Mouse (Mus musculus) kidney, postnatal 4 days (tissue): Measurements from ENCODE around the gene Micall1.
A peak's percentile ranks its signal among the peaks of the same experiment; 100 is the strongest.

Source experiments
- DNase-seq, 2 experiments: peaks; one replicate each; pipeline ENCODE4 v3.0.0; 2021; ENCODE audit warnings: mixed read lengths in 2 of 2

Micall1 gene

GRCm38 (mm10) chr15:79133191-79133661, 24.5 kb downstream of the Micall1 start:
- DNase-seq = peak; percentile 50 to 63

GRCm38 (mm10) chr15:79134496-79135270, 26.0 kb downstream of the Micall1 start:
- no peak for DNase-seq

DNA sequence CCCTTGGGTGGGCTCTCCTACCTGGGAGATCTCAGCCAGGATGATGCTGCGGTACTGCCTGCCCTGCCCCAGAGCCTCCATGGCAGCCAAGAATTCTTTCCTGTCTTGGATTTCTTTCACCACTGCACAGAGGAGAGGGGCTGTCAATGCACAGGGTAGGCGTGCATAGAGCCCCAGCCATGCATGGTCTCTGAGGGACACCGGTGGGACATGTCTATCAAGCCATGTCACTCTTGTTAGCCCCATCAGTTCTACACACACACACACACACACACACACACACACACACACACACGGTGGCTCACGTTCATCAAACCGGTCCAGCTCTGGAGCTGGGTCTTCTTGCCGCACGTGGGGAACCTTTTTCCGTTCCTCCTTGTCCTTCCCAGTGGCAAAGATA, 26.6 kb downstream of the Micall1 start:
- DNase-seq = no peak

DNA sequence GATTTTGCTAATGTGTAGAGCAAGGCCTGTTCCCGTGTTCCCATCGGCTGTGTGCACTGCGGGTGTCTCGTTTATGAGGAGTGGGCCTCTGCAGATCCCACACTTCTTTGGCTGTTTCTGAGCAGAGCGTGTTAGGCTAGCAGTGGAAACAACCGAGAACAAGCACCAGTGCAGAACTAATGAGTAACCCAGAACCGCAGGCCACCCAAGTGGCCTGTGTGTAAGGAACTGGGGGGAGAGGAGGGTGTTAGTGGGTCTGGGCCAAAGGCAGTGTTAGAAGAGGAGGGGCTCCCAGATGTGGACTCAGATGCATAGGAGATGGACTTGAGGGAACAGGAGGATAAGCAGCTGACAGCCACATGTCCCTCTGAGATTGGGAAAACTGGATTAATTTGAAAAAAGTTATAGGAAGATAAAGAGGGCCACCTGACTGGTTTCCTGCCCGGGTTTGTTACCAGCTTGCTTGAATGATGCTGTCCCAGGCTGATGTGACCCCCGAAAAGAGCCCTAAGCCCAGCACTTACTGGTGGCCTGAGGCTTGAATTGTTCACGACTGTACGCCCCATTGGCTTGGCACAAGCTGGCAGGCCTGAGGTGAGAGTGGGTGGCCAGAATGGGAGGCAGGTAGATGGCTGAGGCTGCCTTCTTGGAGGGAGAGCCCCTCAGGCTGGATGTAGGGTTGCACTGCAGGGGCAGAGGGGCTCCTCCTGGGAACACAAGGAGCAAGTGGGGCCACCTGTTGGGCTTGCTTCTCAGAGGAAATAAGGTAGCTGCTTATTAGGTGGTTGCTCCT, 27.3 kb downstream of the Micall1 start:
- peak; percentile 36 to 48 for DNase-seq

DNA sequence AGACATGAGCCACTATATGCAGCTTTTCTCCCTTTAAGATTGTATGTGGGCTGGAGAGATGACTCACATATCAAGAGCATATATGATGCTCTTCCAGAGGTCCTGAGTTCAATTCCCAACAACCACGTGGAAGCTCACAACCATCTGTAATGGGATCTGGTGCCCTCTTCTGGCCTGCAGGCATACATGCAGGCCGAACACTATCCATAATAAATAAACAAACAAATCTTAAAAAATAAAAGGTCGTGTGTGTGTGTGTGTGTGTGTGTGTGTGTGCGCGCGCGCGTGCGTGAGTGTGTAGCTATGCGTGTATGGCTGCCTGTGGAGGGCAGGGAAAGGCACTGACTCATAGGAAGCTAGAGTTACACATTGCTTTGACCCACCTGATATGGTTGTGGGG, 30.9 kb downstream of the Micall1 start:
- DNase-seq = no peak

DNA sequence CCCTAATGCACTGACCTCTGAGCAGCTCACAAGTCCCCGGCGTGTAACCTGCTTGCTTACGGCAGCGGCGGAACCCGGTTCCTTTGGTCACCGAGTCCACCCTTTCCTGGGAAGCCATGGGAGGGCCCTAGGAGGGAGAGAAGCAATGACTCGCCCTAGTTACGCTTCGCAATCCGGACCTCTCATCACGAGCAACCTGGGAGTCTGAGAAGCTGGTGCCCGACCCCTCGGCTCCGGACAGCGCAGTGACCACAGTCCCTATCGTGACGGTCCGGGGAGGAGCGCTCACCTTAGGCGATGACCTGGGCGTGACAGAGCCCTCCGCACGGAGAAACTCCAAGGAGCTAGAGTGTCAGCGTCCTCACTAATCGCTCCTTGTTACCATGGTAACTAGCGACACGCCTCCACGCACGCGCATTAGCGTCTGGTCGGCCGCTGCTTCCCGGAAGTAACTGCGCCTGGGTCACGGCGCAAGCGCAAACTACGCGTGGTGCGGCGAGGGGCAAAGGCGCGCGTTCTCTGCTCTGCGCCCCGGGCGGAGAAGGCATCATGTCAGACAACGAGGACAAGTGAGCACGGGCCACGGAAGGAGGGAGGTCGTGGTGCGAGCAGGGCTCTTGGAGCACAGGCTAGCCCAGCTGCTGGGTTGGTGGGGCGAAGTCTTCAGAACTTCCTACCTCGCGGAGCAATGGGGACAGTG, 32.3 kb downstream of the Micall1 start, which contains the start of the genes Polr2f and 1700088E04Rik:
Polr2f (plus strand) TSS at position 144 of the 700 bp plus-strand sequence.
1700088E04Rik (minus strand) TSS at position 388 of the 700 bp plus-strand sequence.
- peak; percentile 97 for DNase-seq

- DNase-seq = no peak
These were observed 32.8 kb downstream of the Micall1 start for GRCm38 (mm10) chr15:79141566-79141917.

- DNase-seq = no peak
These were observed 34.6 kb downstream of the Micall1 start for GRCm38 (mm10) chr15:79143316-79143715.

- no peak for DNase-seq
These were observed 35.3 kb downstream of the Micall1 start for GRCm38 (mm10) chr15:79144021-79144420.

GRCm38 (mm10) chr15:79145522-79145921, 36.8 kb downstream of the Micall1 start:
- DNase-seq = no peak

- DNase-seq = peak; percentile 93 to 95
These were observed 39.8 kb downstream of the Micall1 start for GRCm38 (mm10) chr15:79148533-79148932.

GRCm38 (mm10) chr15:79151881-79152280, 43.2 kb downstream of the Micall1 start:
- no peak for DNase-seq

- DNase-seq = no peak
These were observed 44.0 kb downstream of the Micall1 start for GRCm38 (mm10) chr15:79152709-79153108.

GRCm38 (mm10) chr15:79155572-79155971, 46.9 kb downstream of the Micall1 start:
- DNase-seq = no peak

GRCm38 (mm10) chr15:79162301-79162700, 53.6 kb downstream of the Micall1 start:
- DNase-seq = no peak

DNA sequence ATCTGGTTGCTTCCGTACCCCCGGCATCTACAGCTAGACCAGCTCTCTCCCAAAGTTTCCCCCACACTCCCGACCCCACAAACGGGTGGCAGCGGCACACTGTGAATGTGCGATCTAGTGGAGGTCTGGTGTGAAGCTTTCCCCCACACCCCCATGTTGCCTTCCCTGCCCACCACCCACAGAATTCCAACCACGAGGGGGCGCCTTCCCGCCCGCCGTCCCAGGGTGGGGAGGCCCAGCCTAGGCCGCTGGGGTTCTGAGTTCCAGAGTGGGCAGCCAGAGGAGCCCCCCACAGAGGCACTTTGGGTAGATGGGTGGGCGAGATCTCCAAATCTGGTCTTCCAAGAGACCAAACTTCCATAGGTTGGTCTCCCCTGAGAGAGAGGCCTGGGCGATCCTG, 54.1 kb downstream of the Micall1 start:
- peak in 1 of 2 experiments; percentile 24 for DNase-seq

- no peak for DNase-seq
These were observed 55.6 kb downstream of the Micall1 start for GRCm38 (mm10) chr15:79164251-79164650.

- no peak for DNase-seq
These were observed 56.4 kb downstream of the Micall1 start, which contains the start of gene Sox10 for GRCm38 (mm10) chr15:79165140-79165539. TSS of gene Sox10 (minus strand) at chr15:79165240.

DNA sequence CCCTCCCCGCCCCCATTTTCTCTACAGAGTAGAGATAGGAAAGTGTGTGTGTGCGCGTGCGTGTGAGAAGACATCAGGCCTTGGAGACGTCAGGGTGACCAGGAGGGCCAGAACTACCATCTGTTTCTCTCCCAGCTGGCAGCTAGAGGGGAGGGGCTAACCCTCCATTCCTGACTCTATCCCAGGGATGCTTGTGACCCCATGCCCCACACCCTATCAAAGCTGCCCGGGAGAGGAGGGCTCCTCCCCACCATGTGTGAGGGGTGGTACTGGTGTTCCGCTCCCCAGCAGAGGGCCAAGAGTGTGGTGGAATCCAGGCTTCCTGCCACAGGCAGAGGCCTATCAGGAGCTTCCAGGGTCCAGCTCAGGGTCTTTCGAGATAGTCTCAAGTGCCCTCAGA, 58.0 kb downstream of the Micall1 start:
- DNase-seq = no peak

DNA sequence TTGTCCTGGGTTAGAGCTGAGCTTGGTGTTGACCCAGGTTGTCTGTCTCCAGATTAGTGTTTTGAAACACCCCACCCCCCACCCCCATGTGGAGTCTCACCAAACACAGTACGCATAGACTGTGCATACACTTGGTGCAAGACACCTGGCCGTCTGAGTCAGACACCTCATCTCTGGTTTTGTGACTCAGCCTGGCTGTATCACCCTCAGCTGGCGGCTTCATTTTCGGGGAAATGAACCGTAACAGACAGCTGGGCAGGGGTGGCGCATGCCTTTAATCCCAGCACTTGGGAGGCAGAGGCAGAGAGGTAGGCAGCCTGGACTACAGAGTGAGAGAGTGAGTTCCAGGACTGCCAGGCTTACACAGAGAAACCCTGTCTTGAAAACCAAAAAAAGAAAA, 68.2 kb downstream of the Micall1 start:
- DNase-seq = no peak

DNA sequence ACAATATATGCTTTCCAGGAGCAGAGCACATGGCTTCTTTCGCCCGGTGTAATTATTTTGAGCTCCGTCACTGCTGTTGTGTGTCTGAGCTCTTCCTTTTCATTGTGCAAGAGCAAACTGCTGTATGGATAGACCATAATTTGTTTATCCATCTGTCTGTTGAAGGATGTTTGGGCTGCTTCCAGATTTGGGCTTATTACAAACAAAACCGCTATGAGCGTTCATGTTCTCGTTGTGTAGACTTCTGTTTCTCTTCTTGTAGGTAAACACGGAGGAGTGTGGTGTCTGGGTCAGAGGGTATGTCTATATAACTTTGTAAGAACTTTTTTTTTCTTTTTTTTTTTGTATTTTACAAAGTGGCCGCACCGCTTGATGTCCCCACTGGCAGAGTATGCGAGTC, 76.5 kb downstream of the Micall1 start:
- no peak for DNase-seq
